Mouse (Mus musculus) central nervous system, embryonic 14 days (tissue): ENCODE measurements around the gene Itga8. TPM values are rescaled to one million over a fixed set of nuclear protein-coding genes. Genes with fewer than 3 reads are reported as not detected.

ENCODE experiments used
- polyA plus RNA-seq: library from polyadenylated mRNA; depleted of rRNA; stranded (reverse); fragments of >200 nt; gene quantifications from 2 replicates; pipeline ENCODE4 v1.2.3, GENCODE M21; 2012; rRNA removed

Itga8 gene
- polyA plus RNA-seq = 2.7 and 3.4 TPM in 2 replicates

GRCm38 (mm10) chr2:12301431-12302170 lies at the start of gene Itga8:
Gene Itga8 (minus strand): TSS chr2:12301922.

Other genes starting within 250 kb of the Itga8 start
- gene Mindy3, start 117.5 kb upstream of the Itga8 start, polyA plus RNA-seq = 53.7 and 62.7 TPM in 2 replicates